Mouse (Mus musculus): Measurements from ENCODE around the gene Meaf6. TPM values are rescaled to one million over a fixed set of nuclear protein-coding genes. Genes with fewer than 3 reads are reported as not detected.

Gene Meaf6
- polyA plus RNA-seq, 2 experiments: 13.5 to 23.0 TPM

DNA sequence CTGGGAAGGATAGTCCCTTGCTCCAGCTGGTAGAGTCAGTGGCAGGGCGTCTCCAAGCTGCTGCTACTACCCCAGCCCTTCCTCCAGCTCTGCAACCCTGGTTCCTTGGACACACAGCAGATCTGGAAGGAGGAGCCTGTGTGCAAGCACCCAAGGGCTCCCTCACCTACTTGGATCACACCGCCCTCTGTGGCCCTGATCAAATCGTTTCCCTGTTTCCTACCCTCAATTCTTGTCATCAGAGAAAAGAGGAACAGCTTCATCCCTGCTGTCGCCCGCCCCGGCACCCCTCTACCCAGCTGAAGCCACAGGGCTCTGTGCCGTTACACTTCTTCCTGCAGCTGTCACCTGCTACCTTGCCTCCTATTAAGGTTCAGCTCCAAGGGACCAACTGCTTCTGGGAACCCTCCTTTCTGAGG lies 33.0 kb downstream of the Meaf6 start:
- Histone ChIP-seq H3K9ac (replicated peaks) (no peak overlapping the region), H3K4me3 (ENCODE audit: insufficient read depth in 1 of 2, low read depth in 2 of 2, low read length in 2 of 2) (no peak overlapping the region), H3K36me3 (replicated peaks; ENCODE audit: control insufficient read depth, insufficient read depth, low read depth) (no peaks in the 10 kb centered on the region), H3K27ac (no peak overlapping the region), H3K4me2 (ENCODE audit: low read depth) (no peak overlapping the region), H3K9me3 (ENCODE audit: control insufficient read depth, low read length) (no peaks in the 10 kb centered on the region), H3K4me1 (replicated peaks; ENCODE audit: control insufficient read depth in 2 of 2, insufficient read depth in 2 of 2, low read length in 1 of 2) (peaks cover 0 to 20% of the 10 kb centered on the region in 2 experiments; a peak in 2 of 4 replicates), H3K27me3 (ENCODE audit: control insufficient read depth, insufficient read depth, low read length) (no peaks in the 10 kb centered on the region)
- ATAC-seq (ENCODE audit: insufficient read depth): no peak
- no peak for DNase-seq (ENCODE audit: low read depth in 3 of 3, low spot score in 3 of 3)
- TF ChIP-seq CTCF (IDR thresholded peaks at IDR 0.05; ENCODE audit: low read depth) (no peak), EP300 (IDR thresholded peaks at IDR 0.05; ENCODE audit: low read depth) (no peak)
- WGBS (ENCODE audit: insufficient replicate concordance): 22% methylated on average over 7 of the region's 7 CpGs

DNA sequence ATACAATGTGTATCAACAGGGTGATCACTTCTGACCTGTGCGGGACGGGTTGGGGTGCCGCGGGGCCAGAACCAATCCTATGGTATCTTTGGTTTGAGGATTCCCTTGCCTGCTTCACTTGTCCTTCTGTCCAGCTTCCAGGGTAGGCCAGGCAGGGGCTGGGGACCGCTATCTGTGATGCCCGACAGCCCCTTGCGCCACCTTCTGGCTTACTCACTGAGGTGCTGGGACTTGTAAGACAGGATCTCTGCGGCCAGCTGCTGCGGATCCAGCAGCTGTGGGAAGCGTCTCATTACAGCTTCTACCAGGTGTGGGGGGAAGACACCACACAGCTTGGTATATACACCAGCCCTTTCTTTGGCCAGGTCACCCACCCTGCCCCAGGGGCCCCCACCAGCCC lies 34.1 kb downstream of the Meaf6 start:
- no peak for DNase-seq (ENCODE audit: low read depth in 3 of 3, low spot score in 3 of 3)
- Histone ChIP-seq H3K27me3 (ENCODE audit: control insufficient read depth, insufficient read depth, low read length) (no peaks in the 10 kb centered on the region), H3K4me2 (ENCODE audit: low read depth) (no peak overlapping the region), H3K9ac (replicated peaks) (no peak overlapping the region), H3K27ac (no peak overlapping the region), H3K4me1 (replicated peaks; ENCODE audit: control insufficient read depth in 2 of 2, insufficient read depth in 2 of 2, low read length in 1 of 2) (peaks cover 0 to 24% of the 10 kb centered on the region in 2 experiments; a peak in 3 of 4 replicates), H3K36me3 (replicated peaks; ENCODE audit: control insufficient read depth, insufficient read depth, low read depth) (no peaks in the 10 kb centered on the region), H3K9me3 (ENCODE audit: control insufficient read depth, low read length) (no peaks in the 10 kb centered on the region), H3K4me3 (ENCODE audit: insufficient read depth in 1 of 2, low read depth in 2 of 2, low read length in 2 of 2) (no peak overlapping the region)
- 73% methylated on average over 10 of the region's 10 CpGs for WGBS (ENCODE audit: insufficient replicate concordance)
- no peak for ATAC-seq (ENCODE audit: insufficient read depth)
- peak; percentile 25; the same call in 1 of the 2 replicates for TF ChIP-seq CTCF (IDR thresholded peaks at IDR 0.05; ENCODE audit: low read depth)
- TF ChIP-seq EP300 (IDR thresholded peaks at IDR 0.05; ENCODE audit: low read depth): no peak

DNA sequence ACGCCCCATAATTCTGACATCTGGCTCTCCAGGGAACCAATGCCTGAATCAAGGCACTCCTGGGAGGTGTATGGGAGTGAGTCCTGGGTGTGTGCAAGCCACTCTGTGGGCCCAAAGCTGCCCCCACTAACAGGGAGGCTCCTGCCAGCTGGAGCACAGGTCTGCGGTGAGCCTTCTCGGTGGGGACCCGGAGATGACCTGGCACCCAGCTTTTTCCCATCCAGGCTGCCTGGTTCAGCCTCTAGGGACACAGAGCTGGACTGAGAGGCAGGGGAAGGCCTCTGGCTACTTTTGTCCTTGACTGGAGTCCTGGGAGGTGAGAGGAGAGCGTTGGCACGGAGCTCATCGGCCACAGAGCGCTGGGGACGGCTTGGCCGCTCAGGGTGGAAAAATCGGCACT lies 34.8 kb downstream of the Meaf6 start:
- H3K9ac ChIP-seq (replicated peaks): no peak overlapping the region
- no peak overlapping the region for H3K4me3 ChIP-seq (ENCODE audit: insufficient read depth in 1 of 2, low read depth in 2 of 2, low read length in 2 of 2)
- no peak overlapping the region for H3K4me2 ChIP-seq (ENCODE audit: low read depth)
- TF ChIP-seq EP300 (IDR thresholded peaks at IDR 0.05; ENCODE audit: low read depth) (no peak), CTCF (IDR thresholded peaks at IDR 0.05; ENCODE audit: low read depth) (no peak)
- no peaks in the 10 kb centered on the region for H3K36me3 ChIP-seq (replicated peaks; ENCODE audit: control insufficient read depth, insufficient read depth, low read depth)
- H3K27me3 ChIP-seq (ENCODE audit: control insufficient read depth, insufficient read depth, low read length): no peaks in the 10 kb centered on the region
- peaks cover 0 to 24% of the 10 kb centered on the region in 2 experiments; a peak in 3 of 4 replicates for H3K4me1 ChIP-seq (replicated peaks; ENCODE audit: control insufficient read depth in 2 of 2, insufficient read depth in 2 of 2, low read length in 1 of 2)
- DNase-seq (ENCODE audit: low read depth in 3 of 3, low spot score in 3 of 3): no peak
- 93% methylated on average over 11 of the region's 11 CpGs for WGBS (ENCODE audit: insufficient replicate concordance)
- H3K27ac ChIP-seq: no peak overlapping the region
- no peak for ATAC-seq (ENCODE audit: insufficient read depth)
- H3K9me3 ChIP-seq (ENCODE audit: control insufficient read depth, low read length): no peaks in the 10 kb centered on the region

DNA sequence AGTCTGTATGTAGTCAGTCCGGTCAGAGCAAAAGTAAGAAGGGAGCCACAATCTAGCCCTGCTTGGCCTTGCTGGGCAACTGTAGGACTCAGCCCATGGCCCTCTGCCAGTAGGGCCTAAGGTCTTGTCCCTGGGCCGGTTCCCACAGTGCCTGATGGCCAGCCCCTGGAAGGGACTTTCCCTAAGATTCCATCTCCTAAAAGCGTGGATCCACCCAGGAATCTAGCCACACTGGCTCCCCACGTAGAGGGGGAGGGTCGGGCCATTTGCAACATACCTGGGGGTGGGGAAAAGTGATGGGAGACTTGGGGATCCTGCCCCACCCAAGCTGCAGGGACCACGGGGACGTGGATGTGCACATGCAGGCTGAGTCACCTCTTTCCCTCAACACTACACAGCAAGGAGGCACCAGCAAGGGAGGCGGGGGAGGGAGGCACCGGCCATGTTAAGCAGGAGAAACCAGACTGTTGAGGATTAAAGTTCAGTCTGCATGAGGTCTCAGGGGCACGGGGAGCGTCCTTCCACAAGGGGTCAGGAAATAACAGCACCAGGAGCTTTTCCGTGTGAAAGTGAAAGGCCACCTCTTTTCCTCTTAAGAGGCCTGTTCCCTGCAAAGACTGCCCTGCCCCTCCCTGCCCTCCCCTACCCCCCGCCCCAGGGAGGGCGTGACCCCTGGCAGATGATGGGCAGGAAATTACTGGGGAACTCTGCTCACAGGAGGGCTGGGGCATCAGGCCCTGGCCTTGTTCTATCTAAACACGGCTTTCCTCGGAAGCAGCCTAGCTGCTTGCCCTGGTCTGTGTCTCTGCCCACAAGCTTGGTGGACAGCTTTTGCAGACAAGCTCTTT lies 37.7 kb downstream of the Meaf6 start:
- Histone ChIP-seq H3K9me3 (ENCODE audit: control insufficient read depth, low read length) (no peaks in the 10 kb centered on the region), H3K27me3 (ENCODE audit: control insufficient read depth, insufficient read depth, low read length) (no peaks in the 10 kb centered on the region), H3K27ac (no peak overlapping the region), H3K9ac (replicated peaks) (no peak overlapping the region), H3K4me1 (replicated peaks; ENCODE audit: control insufficient read depth in 2 of 2, insufficient read depth in 2 of 2, low read length in 1 of 2) (peaks cover 5 to 23% of the 10 kb centered on the region in 2 experiments), H3K36me3 (replicated peaks; ENCODE audit: control insufficient read depth, insufficient read depth, low read depth) (no peaks in the 10 kb centered on the region), H3K4me2 (ENCODE audit: low read depth) (peak overlapping the region; percentile 37), H3K4me3 (ENCODE audit: insufficient read depth in 1 of 2, low read depth in 2 of 2, low read length in 2 of 2) (no peak overlapping the region)
- WGBS (ENCODE audit: insufficient replicate concordance): 17% methylated on average over 16 of the region's 16 CpGs
- DNase-seq (ENCODE audit: low read depth in 3 of 3, low spot score in 3 of 3): no peak
- peak; percentile 21 for ATAC-seq (ENCODE audit: insufficient read depth)
- TF ChIP-seq CTCF (IDR thresholded peaks at IDR 0.05; ENCODE audit: low read depth) (no peak), EP300 (IDR thresholded peaks at IDR 0.05; ENCODE audit: low read depth) (no peak)

DNA sequence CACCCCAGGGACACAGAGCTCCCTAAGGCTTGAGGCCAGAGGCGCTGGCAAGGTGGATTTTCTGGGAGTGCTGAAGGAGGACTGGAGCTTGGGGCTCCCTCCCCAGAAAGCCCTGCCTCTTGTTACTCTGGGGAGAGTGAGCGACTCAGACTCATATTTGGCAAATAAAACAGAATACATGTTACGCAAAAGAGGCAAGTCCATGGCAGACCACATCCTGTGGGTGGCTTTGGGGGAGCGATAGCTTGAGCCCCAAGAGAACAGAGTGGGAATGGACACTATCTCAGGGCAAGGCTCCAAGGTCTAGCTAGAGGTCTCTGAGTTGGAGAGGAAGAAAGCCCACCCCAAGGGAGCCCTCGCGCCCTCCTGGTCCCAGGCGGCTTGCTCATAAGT lies 38.3 kb downstream of the Meaf6 start:
- Histone ChIP-seq H3K36me3 (replicated peaks; ENCODE audit: control insufficient read depth, insufficient read depth, low read depth) (no peaks in the 10 kb centered on the region), H3K9me3 (ENCODE audit: control insufficient read depth, low read length) (no peaks in the 10 kb centered on the region), H3K4me3 (ENCODE audit: insufficient read depth in 1 of 2, low read depth in 2 of 2, low read length in 2 of 2) (no peak overlapping the region), H3K27me3 (ENCODE audit: control insufficient read depth, insufficient read depth, low read length) (no peaks in the 10 kb centered on the region), H3K27ac (no peak overlapping the region), H3K4me2 (ENCODE audit: low read depth) (peak overlapping the region; percentile 37), H3K4me1 (replicated peaks; ENCODE audit: control insufficient read depth in 2 of 2, insufficient read depth in 2 of 2, low read length in 1 of 2) (peaks cover 8 to 27% of the 10 kb centered on the region in 2 experiments), H3K9ac (replicated peaks) (no peak overlapping the region)
- no peak for ATAC-seq (ENCODE audit: insufficient read depth)
- DNase-seq (ENCODE audit: low read depth in 3 of 3, low spot score in 3 of 3): no peak
- 58% methylated on average over 7 of the region's 7 CpGs for WGBS (ENCODE audit: insufficient replicate concordance)
- TF ChIP-seq CTCF (IDR thresholded peaks at IDR 0.05; ENCODE audit: low read depth): no peak
- TF ChIP-seq EP300 (IDR thresholded peaks at IDR 0.05; ENCODE audit: low read depth): no peak

Data from liver, embryonic 14.5 days (tissue).